Mouse (Mus musculus): ENCODE data around the gene Atxn1.

DNA sequence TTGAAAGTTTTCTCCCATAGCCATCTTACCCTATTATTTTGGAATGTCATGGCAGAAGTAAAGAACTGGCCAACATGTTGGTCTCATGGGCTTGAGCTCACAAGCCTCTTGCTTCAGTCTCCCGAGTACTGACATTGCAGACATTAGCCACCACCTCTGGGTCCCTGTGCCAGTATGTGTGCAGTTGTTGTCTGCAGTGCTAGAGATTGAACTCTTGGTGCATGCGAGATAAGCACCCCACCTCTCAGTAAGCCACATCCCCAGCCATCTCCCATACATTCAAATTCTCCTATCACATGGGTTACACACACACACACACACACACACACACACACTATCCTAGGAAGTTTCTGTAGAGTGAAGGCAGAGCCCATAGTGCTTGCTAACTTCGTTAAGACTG, 464.9 kb downstream of the Atxn1 start:
- TF ChIP-seq MAX (IDR thresholded peaks at IDR 0.05; ENCODE audit: low read length) (no peak), CTCF (conservative IDR thresholded peaks at IDR 0.05 in 1 of 2, IDR thresholded peaks at IDR 0.05 in 1 of 2; ENCODE audit: low read depth in 2 of 2, low read length in 2 of 2) (no peak), POLR2A (IDR thresholded peaks at IDR 0.05; ENCODE audit: low read depth, low read length) (no peak), EP300 (IDR thresholded peaks at IDR 0.05; ENCODE audit: low read length) (no peak), JUN (IDR thresholded peaks at IDR 0.05; ENCODE audit: insufficient read depth, low read depth, low read length) (no peak), ZMIZ1 (IDR thresholded peaks at IDR 0.05; ENCODE audit: low read depth, low read length) (no peak), POLR2AphosphoS2 (IDR thresholded peaks at IDR 0.05; ENCODE audit: low read depth, low read length) (no peak), CHD2 (IDR thresholded peaks at IDR 0.05; ENCODE audit: low read length) (no peak), GABPA (IDR thresholded peaks at IDR 0.05; ENCODE audit: insufficient replicate concordance, low read depth, low read length) (no peak), ZNF384 (IDR thresholded peaks at IDR 0.05; ENCODE audit: low read depth, low read length) (no peak)
